Mouse (Mus musculus) neural tube, embryonic 10.5 days (tissue): ENCODE data around the gene Nhsl2.
A peak's percentile ranks its signal among the peaks of the same experiment; 100 is the strongest.
"Not testable (repeated sequence)": the region's sequence is repeated elsewhere in the genome, so short reads cannot be mapped to it uniquely, and the experiment has no call there.

ENCODE experiments used
- DNase-seq: peaks from one replicate; pipeline ENCODE4 v3.0.0-alpha.2; 2017; ENCODE audit warnings: low spot score; ENCODE audit errors: extremely low spot score

Gene Nhsl2

GRCm38 (mm10) chrX:102081076-102081475 lies 231.9 kb downstream of the Nhsl2 start:
- no peak for DNase-seq

DNA sequence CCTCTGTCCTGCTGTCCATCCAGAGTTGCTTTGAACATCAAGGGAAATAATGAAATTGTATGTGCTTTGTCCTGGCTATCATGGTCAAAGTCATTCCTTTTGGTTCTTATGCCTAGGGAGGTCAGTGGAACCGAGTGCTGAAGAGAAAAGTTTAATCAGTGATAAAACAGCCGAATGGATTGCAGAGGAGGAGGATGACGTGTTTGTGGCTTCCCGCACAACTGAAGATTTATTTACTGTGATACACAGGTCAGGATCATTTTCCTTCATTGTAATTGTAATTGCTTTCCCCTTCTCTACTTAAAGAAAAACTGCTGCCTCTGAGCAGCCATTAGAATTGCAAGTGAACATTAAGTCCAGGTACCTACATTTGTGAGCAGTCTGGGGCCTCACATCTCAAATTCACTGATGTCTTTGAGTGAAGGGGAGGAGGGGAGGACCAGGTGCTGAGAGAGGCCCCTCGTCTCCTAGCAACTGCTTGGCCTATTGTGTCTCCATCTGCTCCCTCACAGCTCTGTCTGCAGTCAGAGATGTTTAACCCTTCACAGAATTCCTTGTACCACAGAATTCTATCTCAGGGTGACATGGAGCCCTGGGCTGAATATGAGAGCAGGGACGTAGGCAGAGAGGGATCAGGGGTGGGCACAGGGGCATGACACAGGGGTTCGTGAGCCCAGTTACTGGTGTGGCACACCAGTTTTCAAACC lies 232.5 kb downstream of the Nhsl2 start:
- peak; percentile 42 for DNase-seq

GRCm38 (mm10) chrX:102082340-102082739 lies 233.2 kb downstream of the Nhsl2 start:
- no peak for DNase-seq

GRCm38 (mm10) chrX:102085798-102086443 lies 236.7 kb downstream of the Nhsl2 start:
- no peak for DNase-seq

DNA sequence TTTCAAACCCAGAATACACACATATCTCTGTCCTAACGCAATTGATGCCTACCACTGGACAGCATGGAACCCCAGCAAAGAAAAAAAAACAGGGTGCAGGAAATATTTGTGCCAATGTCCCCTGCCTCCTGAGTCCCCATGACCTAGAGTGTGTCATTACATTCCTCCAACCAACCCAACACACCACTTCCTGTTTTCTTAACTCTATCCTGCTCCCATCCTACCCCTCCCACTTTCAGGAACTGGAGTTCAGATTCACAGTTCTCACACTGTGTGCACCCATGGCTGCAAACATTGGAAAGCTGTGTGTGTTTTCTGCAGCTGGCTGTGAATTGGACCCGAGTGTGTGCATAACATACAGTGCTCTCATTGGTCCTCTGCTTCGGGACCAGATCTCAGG lies 241.4 kb downstream of the Nhsl2 start:
- no peak for DNase-seq

GRCm38 (mm10) chrX:102094381-102094904 lies 245.3 kb downstream of the Nhsl2 start:
- DNase-seq = no peak

GRCm38 (mm10) chrX:102101886-102102285 lies 252.7 kb downstream of the Nhsl2 start:
- no peak for DNase-seq

- not testable (repeated sequence) for DNase-seq
Observed at GRCm38 (mm10) chrX:102103830-102104229, 254.6 kb downstream of the Nhsl2 start.

DNA sequence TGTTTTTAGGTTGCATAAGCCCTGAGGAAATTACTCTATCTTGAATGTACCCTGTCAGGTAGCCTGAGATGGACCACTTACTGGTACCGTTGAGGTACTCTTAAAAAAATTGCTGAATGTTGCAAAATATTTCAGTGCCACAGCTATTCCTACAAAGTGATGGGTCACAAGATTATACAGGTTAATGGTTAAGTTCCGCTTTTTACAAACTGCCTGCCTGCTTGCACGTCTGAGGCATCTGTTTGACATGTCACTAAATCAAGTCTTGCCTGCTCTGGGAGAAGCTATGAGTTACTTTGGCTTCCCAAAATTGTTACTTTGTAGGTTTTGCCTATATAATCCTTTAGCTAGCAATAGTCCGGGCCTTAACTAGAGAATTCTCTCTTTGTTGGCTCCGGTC lies 260.2 kb downstream of the Nhsl2 start:
- not testable (repeated sequence) for DNase-seq

DNA sequence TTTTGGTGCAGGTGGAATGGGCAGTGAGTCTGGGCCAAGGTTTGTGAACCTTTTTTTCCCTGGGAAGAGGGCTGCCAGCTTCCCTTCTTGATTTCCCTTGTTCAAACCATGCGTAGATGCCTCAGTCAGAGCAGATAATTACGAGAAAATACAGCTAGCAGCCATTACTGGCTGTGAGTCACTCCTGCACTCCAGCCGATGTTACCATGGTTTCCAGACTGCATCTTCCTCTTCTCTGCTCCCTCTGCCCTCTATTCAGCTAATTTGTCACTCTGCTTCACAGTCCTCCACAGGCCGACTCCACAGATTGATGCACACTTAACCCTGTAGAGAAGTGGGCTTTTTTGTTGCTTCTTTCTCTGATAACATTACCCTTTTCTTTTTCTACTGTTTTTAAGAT lies 266.5 kb downstream of the Nhsl2 start:
- DNase-seq = no peak

DNA sequence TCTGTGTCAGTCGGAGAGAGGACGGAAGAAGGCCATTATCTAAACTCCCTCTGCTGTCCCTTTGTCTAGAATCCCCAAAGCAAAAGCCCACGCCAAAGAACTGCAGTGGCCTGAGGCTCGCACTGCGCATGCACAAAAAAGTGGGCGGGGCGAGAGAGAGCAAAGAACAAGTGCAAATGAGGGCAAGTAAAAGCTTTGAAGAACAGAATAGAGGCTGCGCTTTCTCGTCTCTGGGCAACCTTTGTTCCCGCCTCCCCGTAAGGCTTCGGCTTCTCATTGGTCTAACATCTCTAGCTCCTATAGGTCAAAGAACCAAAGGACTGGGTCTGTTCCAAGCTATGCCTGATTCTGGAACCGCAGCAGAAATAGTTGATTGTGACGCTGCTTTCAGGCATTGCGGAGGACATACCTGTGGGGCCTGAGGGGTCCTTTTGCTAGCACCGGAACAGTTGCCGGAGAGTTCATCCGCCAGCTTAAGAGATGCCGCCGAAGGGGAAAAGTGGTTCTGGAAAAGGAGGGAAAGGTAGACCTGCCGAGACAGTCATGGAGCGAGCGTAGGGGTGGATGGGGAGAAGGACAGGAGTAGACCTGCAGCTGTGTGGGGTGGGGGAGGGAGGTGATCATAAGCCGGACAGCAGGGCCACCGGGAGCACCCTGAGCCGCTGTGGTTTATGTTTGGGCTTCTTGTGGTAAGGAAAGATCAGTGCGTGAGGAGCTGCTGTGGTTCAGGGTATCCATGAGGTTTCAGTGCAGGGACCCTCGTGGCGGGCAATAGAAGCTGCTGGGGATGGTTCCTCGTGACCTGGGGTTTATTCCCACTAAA lies 270.1 kb downstream of the Nhsl2 start, which contains the start of gene Pin4:
Pin4 (plus strand) TSS at position 406 of the 823 bp plus-strand sequence.
- DNase-seq = peak; percentile 87

DNA sequence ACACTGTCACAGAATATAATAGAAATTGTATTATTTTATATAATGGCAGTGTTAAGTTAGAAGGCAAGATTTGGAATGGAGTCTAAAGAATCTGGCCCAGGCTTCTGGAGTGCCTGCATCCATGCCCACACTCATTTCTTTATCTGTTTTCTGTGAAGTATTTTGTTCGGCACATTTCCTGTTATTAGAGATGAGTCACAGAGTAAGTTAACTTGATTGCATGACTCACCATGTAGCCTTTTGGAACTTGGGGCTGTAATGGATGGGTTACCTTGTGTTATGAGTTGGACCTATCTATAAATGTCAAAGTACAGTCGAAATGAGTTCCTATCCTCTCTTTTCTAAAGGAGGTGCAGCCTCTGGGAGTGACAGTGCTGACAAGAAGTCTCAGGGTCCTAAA lies 272.1 kb downstream of the Nhsl2 start:
- no peak for DNase-seq

DNA sequence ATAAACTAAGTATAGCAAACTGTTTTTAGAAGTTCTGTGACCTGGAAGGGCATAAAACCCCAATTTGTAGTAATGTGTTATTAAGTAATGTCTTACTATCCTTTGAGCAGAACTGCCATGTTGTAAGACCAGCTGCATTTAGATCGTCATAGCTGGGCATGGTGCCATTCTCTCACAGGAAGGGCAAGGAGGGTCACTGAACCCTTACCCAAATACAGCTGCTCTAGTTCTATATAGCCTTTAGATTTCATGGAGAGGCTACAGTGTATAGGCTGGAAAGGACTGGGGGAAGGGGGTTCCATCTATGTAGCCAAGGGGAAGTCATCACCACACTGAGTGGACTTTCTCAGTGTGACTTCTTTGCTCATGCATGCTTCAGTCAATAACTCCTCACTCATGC lies 292.0 kb downstream of the Nhsl2 start:
- no peak for DNase-seq
